Mouse (Mus musculus) mesoderm, embryonic 11.5 days (tissue): ENCODE measurements around the gene Chit1.
A peak's percentile ranks its signal among the peaks of the same experiment; 100 is the strongest.

Experiments
- DNase-seq: peaks from one replicate; pipeline ENCODE4 v3.0.0-alpha.2; 2012; ENCODE audit warnings: low read depth, low spot score

Chit1 gene

DNA sequence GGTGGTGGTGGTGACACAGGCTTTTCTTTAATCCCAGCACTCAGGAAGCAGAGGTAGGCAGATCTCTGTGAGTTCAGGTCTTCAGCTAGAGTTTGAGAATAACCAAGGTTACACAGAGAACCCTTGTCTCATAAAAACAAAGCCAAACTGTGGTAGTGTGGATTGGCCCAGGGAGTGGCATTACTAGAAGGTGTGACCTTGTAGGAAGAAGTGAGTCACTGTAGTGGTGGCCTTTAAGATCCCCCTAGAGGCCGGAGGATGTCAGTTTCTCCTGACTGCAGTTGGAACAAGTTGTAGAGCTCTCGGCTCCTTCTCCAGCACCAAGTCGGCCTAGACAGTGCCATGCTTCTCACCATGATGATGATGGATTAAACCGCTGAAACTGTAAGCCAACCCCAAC lies at the start of gene Chit1:
TSS of gene Chit1 (plus strand) at position 264 of the 400 bp plus-strand sequence.
- DNase-seq: no peak

DNA sequence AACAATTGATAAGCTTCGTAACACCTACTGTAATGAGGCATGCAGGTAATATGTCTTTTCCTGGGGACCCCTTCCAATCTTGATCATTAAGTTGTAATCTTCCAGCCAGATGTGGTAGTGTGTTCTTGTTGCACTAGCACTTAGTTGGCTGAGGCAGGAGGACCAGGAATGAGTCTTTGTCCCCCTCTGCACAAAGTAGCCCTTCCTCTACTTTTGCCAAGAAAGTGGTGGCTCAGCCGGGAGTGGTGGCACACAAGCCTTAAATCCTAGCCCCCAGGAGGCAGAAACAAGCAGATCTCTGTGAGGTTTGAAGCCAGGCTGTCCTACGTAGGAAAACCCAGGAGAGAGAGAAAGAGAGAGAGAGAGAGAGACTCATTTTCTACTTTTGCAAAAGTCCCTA lies 49.1 kb upstream of the Chit1 start:
- no peak for DNase-seq

DNA sequence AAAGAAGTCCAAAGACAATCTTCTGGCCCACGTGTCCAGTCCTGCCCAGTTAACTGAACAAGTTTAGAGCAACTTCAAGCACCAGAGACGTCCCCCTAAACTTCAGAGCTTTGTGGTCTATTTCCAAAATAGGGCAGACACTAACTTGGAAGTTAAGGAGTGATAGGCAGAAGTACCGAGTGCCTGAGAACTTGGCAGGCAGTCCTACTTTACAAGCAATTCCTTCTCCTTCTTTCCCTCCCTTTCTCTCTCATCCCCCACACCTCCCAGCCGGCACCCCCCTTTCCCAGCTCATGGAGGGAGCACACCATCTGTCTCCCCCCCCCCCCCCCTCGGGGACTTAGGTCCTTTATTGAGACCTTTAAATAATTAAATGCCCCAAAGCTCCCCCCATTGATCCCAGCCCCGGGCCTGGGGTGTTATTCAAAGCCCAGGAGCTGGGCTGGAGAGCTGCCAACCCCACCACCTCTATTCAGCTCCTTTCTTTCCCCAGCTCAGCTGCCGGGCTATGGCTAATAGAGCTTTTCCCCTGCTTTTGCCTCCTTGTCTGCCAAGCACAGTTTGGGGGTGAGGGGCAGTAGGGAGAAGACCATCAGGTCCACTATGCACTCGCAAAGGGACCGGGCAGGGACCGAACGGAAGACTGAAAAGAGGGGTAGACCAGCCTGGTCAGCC lies 48.5 kb upstream of the Chit1 start:
- DNase-seq: peak; percentile 65

DNA sequence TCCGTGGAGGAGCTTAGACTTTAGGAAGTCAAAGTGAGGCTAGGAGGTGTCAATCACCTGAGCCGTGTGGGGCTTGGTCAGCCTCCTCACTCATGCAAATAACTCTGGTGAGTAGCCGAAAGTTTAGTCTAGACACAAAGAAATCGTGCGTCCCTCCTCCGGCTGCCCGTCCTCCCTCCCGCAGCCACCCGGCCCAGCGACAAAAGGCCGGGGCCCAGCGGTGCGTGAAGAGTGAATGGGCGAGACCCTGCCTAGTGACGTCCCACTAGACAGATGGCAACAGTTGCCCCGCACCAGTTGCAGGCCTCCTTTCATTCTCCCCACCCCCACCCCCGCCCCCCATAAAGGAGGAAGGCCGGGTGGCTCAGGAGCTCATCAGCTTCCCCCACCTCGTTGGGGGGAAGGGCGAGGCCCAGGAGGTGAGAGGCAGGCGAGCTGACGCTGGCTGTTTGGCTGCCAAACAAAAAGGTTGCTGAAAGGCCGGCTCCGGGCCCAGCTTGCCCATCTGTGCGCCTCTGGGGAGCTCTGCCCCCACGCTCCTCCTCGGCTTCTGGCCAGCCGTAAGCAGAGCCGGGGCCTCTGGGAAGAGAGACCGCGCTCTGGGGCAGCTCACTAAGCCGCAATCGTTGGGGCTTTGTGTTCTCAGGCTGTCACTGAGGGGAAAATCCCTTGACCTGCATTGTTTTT lies 47.8 kb upstream of the Chit1 start:
- peak; percentile 86 for DNase-seq

DNA sequence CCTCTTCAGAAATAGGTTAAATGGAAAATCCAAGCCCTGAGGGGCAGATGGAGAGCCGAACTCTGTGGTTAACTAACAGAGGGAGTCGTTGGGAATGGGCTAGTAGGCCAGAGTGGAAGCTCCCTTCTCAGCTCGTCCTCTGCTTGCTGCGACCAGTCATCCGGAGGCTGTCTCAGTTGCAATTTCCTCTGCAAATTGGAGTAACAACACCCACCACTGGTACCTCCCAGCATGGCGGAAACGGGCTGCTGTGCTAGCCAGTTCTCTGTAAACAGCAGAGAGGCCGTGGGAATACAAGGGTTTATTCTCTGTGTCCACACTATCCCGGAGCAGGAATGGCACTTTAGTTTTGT lies 47.3 kb upstream of the Chit1 start:
- no peak for DNase-seq

DNA sequence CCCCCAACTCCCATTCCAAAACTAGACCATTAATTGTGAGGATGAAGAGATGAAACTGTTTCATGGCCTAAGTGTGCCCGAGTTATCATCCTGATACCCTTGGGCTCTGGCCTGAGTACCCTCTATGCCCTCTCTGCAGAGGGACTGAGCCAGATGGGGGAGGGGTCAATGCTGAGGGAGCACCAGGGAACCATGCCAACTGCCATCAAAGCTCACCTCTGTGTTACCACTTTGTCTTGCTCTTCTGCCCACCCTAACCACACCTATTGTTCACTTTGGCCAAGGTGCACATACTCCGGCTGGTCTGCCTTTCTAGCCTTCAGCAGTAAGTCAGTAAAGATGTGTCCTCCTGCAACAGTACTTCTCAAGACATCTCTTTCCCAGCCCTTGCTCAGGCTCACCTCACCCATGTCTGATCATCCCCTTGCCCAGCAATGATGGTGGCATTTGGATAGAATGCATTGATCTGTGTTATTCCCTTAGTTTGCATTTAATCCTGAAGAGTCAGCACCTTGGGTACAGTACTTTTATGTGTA lies 46.7 kb upstream of the Chit1 start:
- DNase-seq: no peak

DNA sequence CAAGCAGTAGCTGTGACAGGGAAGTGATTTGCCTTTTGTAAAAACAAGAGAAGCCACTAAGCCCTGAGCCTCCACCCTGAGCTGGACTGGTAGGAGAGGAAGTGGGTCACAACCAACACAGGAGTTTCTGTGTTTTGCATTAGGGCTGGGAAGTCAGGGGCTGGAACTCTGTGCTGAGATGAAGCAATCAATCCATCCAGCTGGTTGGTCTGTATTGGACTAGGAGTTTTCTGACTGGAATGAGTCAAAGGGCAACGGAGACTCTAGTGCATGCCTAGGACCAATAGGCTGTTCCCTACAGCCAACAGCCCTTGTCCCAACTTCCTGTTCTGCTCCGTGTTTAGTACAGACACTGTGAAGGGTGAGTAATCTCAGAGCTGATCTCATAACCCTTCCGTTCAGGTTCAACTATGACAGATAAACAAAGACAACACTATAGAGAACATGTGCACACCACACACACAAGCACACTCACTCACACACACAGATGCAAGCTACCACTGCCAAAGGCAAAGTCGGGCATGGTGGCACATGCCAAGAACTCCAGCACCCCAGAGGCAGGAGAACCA lies 45.7 kb upstream of the Chit1 start:
- no peak for DNase-seq

DNA sequence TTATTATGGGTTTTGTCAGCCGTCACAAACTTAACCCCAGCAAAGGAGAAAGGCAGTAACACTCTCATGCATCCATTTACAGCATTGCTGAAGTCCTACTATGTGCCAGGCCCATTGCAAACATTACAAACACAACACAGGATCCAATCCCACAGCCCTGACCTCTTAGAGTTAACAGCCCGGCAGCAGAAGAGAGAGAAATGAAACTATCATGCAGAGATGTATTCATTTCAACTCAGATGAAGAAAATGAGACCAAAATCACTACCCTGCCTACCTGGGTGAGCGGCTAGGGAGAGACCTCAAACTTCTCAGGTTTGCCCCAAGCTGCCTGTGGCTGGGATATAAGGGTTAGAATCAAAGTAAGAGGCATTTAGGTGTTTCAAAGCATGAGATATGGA lies 44.5 kb upstream of the Chit1 start:
- DNase-seq: no peak

DNA sequence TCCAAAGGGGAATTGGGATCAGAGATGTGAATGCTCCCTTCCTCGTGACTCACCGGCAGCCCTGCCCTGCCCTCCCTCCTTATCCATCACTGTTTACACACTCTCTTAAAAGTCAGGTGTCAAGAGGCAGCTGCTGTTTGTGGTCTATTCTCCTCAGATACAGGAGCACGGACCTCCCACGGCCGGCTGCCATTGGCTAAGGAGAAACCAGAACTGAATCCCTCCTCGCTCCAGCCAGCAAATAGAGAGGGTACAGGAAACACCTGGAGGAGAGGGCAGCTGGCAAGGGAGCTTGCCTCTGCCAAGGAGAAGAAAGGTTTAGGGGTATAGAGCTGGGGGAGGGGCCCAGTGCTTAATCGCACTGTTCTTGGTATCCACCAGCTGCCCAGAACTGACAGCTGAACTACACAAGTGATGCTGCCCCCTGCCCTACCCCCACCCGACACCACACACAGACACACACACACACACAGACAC lies 43.9 kb upstream of the Chit1 start:
- DNase-seq: peak; percentile 52

DNA sequence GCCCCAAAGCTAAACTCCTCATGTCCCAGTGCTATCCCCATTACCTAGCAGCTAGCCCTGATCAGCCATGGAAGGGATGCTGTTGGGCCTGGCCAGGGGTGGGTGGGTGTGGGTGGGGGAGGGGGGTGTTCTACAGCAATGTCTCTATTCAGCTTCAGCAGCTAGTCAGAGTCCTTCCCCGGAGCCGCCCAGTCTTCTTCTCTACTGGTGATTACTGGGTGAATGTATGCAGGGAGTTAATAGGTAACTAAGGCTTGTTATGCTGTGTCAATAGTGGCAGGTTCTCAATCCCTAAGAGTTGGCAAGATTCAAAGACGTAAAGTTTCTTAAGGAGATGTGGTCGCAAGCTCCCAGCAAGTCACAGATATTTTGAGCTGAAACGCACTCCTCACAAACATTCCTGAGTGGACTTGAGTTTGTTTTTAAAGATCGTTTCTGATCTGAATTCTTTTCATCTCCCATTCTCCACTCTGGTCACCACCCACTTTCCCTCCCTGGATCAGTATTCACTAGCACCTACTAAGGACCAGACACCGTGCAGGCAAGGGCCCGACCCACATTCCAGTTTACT lies 40.9 kb upstream of the Chit1 start:
- no peak for DNase-seq

DNA sequence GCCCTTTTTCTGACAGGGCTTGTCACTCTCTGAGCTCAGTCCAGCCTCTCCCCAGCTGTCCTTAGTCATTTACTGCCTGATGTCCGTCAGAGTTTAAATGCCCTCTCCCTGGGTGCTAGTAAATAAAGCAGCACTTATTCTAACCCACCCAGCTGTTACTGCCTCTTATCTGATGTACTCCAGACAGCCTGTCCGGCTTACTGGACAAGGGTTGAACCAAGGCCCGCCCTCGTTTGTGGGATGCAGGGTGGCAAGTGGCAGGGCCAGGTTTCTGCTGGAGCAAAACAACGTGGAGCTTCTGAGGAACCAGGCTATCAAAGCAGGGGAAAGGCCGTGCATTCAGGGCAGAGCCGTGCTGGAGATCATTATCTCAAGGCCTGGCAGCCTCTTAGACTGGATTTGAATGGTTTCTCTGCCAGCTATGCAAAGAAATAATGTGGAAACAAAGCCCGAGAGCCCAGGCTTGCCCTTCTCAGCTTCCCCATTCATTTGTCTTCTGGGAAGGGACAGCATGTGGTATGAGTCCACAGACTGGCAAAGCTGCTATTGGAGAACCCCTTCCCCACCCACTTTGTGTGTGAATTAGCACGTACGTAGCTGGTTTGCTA lies 39.5 kb upstream of the Chit1 start:
- peak; percentile 54 for DNase-seq

DNA sequence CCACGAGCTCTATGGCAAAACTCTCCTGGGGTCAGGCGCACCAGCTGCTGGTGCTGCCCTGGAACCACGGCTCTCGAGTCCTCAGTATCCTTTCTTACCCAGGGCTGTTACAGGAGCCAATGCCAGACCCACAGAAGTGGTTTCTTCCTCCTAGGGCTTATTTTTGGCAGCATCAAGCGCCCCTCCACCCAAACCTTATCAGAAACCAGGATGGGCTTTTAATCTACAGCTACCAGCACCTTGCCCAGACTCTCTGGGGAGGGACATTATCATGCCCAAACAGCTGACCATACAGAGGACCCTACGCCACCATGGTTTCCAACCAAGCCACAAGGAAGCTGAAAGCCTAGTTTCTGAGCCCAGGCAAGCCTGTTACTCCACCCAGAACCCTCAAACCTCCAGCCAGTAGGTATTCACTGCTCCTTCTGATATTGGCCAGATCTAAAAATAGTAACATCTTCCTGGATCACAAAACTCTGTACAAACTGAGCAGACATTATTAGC lies 37.9 kb upstream of the Chit1 start:
- DNase-seq: no peak

DNA sequence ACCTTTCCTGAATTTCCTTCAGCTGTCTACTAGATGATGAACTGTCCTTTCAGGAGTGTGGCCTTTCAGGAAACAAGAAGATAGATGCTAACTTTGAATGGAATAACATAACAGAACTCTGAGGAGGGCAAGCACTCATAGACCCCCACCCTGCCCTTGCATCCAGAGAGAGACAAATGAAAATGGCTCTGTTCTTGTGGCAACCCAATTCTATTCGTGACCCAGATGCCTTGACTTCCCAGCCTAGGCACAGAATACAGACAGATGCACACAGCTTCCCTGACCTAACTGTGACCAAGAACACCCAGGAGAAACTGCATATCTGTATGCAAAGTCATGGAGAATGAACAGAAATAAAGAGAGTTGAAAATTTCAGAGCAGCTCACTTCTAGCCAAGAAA lies 37.4 kb upstream of the Chit1 start:
- no peak for DNase-seq

DNA sequence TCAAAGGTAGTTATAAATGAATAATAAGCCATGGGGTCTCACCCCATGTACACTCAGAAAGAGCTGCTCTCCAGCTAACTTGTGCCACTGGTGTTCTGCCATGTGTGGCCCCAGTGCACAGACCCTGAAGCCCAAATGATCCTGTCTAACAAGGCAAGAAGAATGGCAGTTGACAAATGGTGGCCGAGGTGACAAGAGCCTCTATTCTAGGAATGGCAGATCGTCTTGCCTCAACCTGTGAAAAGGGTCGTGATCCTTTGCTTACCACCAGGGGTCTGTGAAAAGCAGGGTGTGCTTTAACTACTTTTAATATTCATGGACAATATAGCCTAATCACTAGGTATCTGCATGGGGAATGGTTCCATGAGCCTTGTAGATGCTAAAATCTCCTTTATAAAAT lies 36.9 kb upstream of the Chit1 start:
- DNase-seq: no peak

DNA sequence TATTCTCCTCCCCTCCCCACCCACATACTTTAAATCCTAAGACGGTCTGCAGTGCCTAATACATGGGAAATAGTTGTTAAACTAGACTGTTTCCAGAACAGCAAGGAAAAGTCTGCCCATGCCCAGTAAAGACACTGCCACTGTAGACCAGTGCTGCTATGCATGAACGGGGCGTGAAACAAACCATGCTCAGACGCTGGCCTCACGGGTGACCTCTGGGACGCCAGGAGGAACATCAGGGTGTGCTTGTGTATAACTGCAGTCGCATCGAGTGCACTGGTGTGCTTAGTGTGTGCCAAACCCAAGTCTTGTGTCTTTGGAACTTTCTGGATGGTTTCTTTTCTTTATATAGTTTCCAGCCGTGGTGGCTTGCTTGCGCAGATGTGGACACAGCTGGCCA lies 36.4 kb upstream of the Chit1 start:
- no peak for DNase-seq

DNA sequence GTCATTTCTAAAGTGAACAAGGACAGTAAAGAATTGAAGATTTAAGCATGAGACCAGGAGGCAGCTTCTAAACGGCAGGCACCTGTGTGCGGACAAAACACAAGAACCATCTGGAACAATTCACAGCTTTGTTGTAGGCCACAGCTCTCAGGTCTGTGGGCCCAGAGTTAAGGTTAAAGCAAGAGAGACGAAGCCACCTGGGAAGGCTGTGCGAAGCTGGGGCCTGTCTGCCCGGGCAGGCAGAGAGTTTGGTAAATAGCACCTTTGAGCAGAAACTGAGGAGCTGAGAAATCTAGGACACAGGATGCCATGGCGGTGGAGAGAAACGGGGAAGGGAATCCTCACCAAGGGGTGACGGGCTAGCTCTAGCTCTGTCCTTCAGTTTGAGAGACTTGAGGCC lies 35.5 kb upstream of the Chit1 start:
- DNase-seq: no peak

DNA sequence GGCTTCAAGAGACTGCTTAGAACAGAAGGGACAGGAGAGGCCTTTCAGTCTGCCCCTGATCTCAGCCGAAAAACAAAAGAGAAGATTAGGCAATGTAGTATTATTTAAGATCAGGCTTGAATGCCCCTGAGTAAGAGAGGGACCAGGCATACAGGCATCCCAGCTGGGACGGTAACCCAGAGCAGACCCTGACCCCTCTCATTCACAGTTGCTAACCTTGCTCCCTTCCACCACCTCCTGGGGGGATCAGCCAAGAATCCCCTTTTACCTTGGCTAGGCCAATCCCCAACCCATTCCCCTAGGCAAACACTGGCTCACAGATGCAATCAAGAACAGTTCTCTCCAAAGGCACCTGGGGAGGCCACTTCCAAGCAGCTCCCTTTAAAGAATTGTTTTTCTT lies 34.3 kb upstream of the Chit1 start:
- DNase-seq: no peak

DNA sequence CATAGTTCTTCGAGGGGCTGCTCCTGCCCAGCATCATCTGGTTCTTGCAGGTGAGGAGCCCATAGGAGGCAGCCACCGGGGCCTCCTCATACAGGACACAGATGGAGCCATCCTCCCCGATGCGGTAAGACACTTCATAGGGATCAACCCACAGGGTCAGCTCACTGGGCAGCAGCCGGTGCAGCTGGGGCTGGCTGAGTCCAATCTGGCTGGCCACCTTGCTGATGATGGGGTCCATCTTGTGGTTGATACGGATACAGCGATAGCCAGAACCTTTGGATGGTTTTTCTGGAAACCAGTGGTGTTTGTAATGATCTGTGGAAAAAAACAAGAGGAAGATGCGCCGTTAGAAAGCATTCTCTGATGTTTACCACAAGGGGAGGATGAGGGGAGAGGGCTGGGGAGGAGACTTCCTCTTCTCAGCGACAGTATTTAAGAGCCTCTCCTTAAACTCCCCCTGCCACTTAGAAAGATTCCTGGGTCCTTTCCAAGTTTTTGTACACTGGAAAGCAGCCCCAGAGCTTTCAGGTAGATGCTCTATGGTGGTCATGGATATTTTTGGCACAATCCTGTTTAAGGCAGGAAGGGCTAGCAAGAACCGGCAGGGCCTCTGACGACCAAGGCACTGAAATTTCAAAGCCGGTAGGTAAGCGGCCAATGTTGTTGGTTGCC lies 33.5 kb upstream of the Chit1 start:
- no peak for DNase-seq

DNA sequence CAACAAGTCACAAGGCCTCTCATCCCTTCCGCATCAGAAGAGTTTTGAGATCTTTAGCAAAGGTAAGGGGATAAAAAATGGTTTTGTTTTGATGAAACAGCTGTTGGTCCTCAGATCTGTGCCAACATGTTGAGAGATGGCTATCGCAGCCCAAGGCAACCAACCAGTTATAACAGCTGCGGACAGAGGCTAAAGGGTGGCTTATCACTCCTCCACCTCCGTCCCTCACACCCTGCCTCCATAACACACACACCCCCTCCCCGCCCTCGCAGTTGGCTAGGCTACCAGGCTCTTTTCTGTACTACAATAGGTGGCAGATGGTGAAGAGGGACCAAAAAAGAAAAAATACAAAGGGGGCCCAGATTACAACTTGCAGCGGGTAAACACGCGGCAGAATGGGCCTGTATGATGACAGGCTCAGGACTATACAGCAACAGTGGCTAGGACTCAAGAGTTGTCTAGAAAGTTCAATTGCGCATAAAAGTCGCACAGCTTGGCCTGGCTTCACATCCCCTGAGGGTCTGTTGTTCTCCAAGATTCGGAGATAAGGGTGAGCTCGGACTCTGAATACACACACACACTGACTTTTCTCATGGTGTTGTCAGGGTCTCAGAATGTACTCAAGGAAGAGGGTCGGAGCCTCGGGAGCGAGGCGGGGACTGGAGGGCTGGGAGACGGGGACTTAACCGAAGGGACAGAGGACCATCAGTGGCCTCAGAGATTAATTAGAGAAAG lies 32.8 kb upstream of the Chit1 start:
- DNase-seq: no peak

DNA sequence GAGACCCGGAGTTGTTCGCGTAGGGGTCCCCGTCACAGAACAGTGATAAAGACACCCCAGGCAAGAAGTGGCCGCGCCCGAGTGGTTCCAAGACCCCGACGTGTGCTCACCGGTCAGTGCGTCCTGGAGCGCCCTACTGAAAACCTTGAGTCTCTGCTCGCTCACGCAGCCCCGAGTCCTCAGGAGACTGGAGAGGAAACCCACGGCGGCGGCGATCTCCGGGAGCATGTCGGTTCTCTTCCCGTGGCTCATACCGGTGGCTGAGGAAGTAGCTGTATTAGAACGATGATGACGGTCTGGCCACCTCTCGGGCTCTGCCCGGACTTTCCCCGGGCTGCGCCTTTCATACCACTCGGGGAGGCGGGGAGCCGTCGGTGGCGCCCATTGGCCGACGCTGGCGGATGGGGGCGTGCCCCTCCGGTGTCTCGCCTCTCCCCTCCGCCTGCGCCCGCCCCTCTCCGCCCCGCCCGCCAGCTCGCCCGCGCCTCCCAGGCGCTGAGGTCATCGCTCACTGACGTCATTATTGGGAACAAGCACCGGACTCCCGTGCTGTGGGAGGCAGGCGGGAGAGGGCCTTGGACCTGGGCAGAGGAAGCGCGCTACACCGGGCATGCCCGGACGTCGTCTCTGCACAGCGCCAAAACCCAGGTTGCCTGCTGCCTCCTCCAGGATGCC lies 32.1 kb upstream of the Chit1 start, which contains the start of gene Btg2:
TSS of gene Btg2 (minus strand) at position 319 of the 675 bp plus-strand sequence.
- peak; percentile 97 for DNase-seq
